Mouse (Mus musculus) myocyte (in vitro differentiated cells): ENCODE results near the gene Spata31d1d.

Source experiments
- MAX ChIP-seq: IDR thresholded peaks from one replicate; pipeline ENCODE4 v1.6.1; 2011; ENCODE audit warnings: low read depth, mild to moderate bottlenecking, control low read depth
- POLR2A ChIP-seq: IDR thresholded peaks from one replicate; pipeline ENCODE4 v1.6.1; 2011; ENCODE audit warnings: low read depth, mild to moderate bottlenecking, control low read depth, moderate library complexity; ENCODE audit not compliant: insufficient read length
- REST ChIP-seq: IDR thresholded peaks from one replicate; pipeline ENCODE4 v1.6.1; 2011; ENCODE audit warnings: mild to moderate bottlenecking, control low read depth, moderate library complexity; ENCODE audit not compliant: insufficient read depth, insufficient read length
- SRF ChIP-seq: IDR thresholded peaks from one replicate; pipeline ENCODE4 v1.6.1; 2011; ENCODE audit warnings: low read depth; ENCODE audit not compliant: control insufficient read depth, insufficient read length

GRCm38 (mm10) chr13:59704562-59704961 is 27.0 kb downstream of the Spata31d1d start:
- no peak for TF ChIP-seq POLR2A
- TF ChIP-seq SRF, result no peak
- TF ChIP-seq MAX, result no peak
- TF ChIP-seq REST, result no peak
